Mouse (Mus musculus): Measurements from ENCODE around the gene Ankrd13d.

DNA sequence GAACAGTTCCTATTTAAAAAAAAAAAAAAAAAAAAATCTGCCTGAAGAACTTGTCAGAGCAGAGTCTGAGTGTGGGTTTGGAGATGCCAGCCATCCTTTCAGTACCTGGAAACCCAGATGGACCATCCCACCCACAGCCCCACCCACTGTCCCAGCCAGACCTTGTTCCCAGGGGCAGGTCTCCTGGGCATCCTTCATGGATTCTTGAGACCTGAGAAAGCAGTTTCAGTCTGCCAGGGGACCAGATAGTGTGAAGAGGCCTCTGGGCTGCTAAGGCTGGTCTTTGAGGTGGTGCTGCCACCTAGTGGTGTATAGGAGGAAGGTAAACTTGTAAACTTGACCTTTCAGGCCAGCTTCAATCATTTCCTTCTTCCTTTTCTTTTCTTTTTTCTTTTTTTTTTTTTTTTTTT is 26.8 kb upstream of the Ankrd13d start:
- TF ChIP-seq POLR2A (IDR thresholded peaks at IDR 0.05; ENCODE audit: extremely low read depth, insufficient read depth, low read length) (no peak), CTCF (IDR thresholded peaks at IDR 0.05; ENCODE audit: extremely low read depth, insufficient read depth, low read length) (peak; percentile 77)
